In genomic region chr11:101051051-101051493, GRCm38 (mm10) we compare ENCODE assay signal across 14 mouse cellular contexts. TPM values are rescaled to one million over a fixed set of nuclear protein-coding genes. Genes with fewer than 3 reads are reported as not detected.
DNase-seq lines count a peak whose midpoint lies in the region; ATAC-seq and TF ChIP-seq lines count a peak whose summit lies in the region.
"Had no signal": no experiment of that assay in that cellular context is flagged by ENCODE, and none has a peak within 500 bp of the region (broad histone marks: within the 10 kb centered on the region; RNA-seq: fewer than 3 reads in every experiment).

No protein-coding gene starts in this region.

- TF ChIP-seq CTCF in layer of hippocampus, adult 2 months (conservative IDR thresholded peaks at IDR 0.05): no peak

- DNase-seq in frontal cortex, postnatal 25 days (ENCODE audit: low spot score in 2 of 2): no peak
- DNase-seq in layer of hippocampus, adult 2 months (ENCODE audit: low spot score in 2 of 2): peak in 1 of 2 experiments; percentile 60
- DNase-seq in layer of hippocampus, adult 9-10 months (ENCODE audit: low spot score): no peak
- peak; percentile 76 for DNase-seq in brain, adult 2 months (ENCODE audit: low read depth, low spot score)
- DNase-seq in cerebellum, postnatal 25 days: peak; percentile 56 to 69
- no peak for DNase-seq in T-cell, adult 2 months (ENCODE audit: low spot score)
- DNase-seq: adrenal gland, postnatal 14 days; kidney, adult 8-10 months; kidney, postnatal 36 days had no signal

- no peak overlapping the region for H3K4me3 ChIP-seq in layer of hippocampus, adult 2 months
- H3K4me3 ChIP-seq: liver, embryonic 12.5 days; lung, embryonic 15.5 days; neural tube, embryonic 12.5 days had no signal

- ATAC-seq in frontal cortex, adult (ENCODE audit: low TSS enrichment): peak; percentile 47
- ATAC-seq: liver, embryonic 12.5 days had no signal

- H3K27ac ChIP-seq in layer of hippocampus, adult 2 months: peak overlapping the region; percentile 84
- H3K27ac ChIP-seq: lung, embryonic 15.5 days; neural tube, embryonic 12.5 days had no signal

RNA-seq across cellular contexts. Expression of gene Naglu, which starts 18.7 kb away (rescaled TPM):
- 1 to 10 TPM; 8.7 to 9.6 TPM for total RNA-seq in layer of hippocampus, adult 2 months (2021)

RNA-seq across cellular contexts. Expression of gene Hsd17b1, which starts 27.1 kb away (rescaled TPM):
- total RNA-seq in layer of hippocampus, adult 2 months (2021): under 1 TPM; 0.71 to 0.92 TPM
- total RNA-seq: hematopoietic stem cell, adult 5-6 weeks had no signal

RNA-seq across cellular contexts. Expression of gene Coasy, which starts 31.3 kb away (rescaled TPM):
- 10 to 100 TPM; 24.9 to 25.8 TPM for total RNA-seq in layer of hippocampus, adult 2 months (2021)

RNA-seq across cellular contexts. Expression of gene Mlx, which starts 36.0 kb away (rescaled TPM):
- 10 to 100 TPM; 40.0 to 41.1 TPM for total RNA-seq in layer of hippocampus, adult 2 months (2021)

RNA-seq across cellular contexts. Expression of gene Atp6v0a1, which starts 41.8 kb away (rescaled TPM):
- 100 to 1,000 TPM; 457 to 476 TPM for total RNA-seq in layer of hippocampus, adult 2 months (2021)

Comparison
In these comparisons a context has a peak if more than half of its experiments do, and no peak if none do; other contexts are left out.
1. DNase-seq: peak in brain, adult 2 months (single experiment) and cerebellum, postnatal 25 days (2 of 2); none in frontal cortex, postnatal 25 days (0 of 2), layer of hippocampus, adult 9-10 months (single experiment) and T-cell, adult 2 months (single experiment).